Mouse (Mus musculus): Measurements from ENCODE around the gene Irf7.

DNA sequence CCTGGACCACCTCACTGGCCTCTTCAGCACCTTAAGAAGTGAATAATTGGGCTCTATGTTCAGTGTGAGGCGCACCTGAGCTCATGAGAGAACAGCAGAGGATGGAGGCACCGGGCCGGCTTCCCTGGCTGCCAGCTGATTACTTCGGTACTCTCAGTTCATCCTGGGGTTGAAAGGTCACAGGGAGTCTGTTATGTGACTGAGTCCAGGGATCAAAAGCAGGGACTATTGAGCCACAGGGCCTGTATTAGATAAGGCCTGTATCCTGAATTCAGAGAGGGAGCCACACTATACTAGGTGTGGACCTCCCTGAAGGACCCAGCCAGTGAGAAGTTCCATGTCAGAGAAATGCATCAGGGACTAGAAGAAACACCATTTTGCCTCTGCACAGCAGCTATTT is 38.3 kb upstream of the Irf7 start:
- no peak for TF ChIP-seq POLR2A (IDR thresholded peaks at IDR 0.05; ENCODE audit: control insufficient read depth, low read depth, low read length)
- no peak for TF ChIP-seq CTCF (IDR thresholded peaks at IDR 0.05; ENCODE audit: control insufficient read depth, insufficient read depth, insufficient replicate concordance, low read depth, low read length)
